Mouse (Mus musculus): ENCODE measurements at regions not wholly inside any gene's neighbourhood (a gene's known extent, or its start where the extent isn't known, plus 50 kb on each side); places are given as distances from the start of the nearest gene placed in this dataset.

GRCm38 (mm10) chr9:51437130-51437529, 108.4 kb upstream of the 1810046K07Rik start:
- TF ChIP-seq EP300 (optimal IDR thresholded peaks at IDR 0.05) = no peak
- no peak for TF ChIP-seq CTCF (IDR thresholded peaks at IDR 0.05; ENCODE audit: low read depth)

Measured in stomach, postnatal 0 days (tissue).